Mouse (Mus musculus) cerebellum, adult 9-10 months (tissue): ENCODE measurements at regions not wholly inside any gene's neighbourhood (a gene's known extent, or its start where the extent isn't known, plus 50 kb on each side); places are given as distances from the start of the nearest gene placed in this dataset.

Experiments
- DNase-seq: peaks from one replicate; pipeline ENCODE4 v3.0.0; 2022

- DNase-seq = no peak
Observed at GRCm38 (mm10) chr1:61336367-61336766, 302.3 kb upstream of the Pard3b start.

DNA sequence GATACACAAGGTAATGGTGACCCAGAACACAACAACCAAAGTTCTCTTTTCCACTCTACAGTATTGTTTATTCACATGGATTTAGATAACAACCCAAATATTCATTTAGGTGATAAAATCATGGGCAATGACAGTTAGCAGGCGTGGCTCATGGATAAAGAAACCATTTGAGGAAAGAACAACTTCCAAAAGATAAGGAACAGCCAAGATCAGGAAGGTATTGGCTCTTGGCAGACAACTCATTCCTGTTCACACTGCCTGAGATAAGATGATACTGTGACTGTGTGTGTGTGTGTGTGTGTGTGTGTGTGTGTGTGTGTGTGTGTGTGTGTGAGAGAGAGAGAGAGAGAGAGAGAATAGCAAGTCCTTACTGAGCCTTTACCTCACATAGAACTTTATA is 285.7 kb upstream of the Pard3b start:
- no peak for DNase-seq

DNA sequence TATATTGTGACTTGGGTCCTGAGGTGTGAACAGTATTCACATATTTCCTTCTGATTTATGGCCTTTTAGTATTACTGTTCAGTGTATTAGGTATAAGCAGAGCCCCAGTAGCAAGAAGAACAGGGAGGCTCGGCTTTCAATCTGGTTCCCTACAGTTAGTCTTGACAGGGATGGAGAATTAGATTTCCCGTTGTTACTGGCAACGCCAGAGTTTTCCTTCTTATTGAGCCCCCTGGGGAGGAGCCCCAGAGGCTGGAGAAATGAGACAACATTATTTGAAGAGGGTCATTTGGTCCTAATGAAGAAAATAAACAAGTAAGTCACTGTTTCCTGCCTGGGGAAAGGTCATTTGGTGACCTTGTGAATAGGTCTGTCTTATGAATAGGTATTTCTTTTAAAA is 285.1 kb upstream of the Pard3b start:
- DNase-seq = no peak

- DNase-seq = no peak
Observed at GRCm38 (mm10) chr1:61355241-61355640, 283.4 kb upstream of the Pard3b start.

GRCm38 (mm10) chr1:61359011-61359930 is 279.4 kb upstream of the Pard3b start:
- DNase-seq = peak; percentile 62

- no peak for DNase-seq
Observed at GRCm38 (mm10) chr1:61372581-61372980, 266.0 kb upstream of the Pard3b start.

DNA sequence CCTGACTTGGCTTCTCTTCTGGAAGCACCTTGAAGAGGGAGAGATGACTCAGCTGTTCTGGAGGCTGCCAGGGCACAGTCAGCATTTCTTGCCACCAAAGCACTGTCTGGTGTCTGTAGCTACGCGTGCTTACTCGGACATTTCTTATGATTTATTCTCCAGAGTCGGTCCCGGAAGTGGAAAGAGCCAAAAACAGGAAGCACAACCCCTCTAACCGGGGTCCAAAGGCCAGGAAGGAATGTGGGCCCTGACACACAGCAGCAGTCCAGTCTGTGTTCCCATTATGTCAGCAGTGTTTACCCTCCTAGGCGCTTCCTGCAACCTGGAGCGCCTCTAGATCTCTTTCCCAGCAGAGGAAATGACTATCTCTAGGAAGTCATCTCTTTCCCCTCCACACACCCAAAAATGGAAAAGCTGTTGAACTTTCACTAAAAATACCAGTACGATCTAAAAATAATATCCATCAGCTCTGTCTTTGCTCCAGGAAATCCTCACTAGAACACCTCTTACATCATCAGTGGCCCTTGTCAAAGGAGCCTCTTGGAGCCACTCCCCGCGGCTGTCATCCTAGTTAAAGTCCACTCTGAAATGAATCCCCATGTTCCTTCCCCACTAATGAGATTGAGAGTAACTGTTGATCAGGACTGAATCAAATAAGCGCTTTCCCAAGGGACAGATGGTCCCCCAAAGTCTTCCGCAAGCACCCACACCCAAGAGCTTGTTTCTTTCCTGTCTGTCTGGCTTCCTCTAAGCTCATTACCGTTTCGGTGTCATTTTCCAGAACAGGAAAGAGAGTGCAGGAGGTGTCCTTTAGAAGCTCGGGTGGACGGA is 264.7 kb upstream of the Pard3b start:
- no peak for DNase-seq

DNA sequence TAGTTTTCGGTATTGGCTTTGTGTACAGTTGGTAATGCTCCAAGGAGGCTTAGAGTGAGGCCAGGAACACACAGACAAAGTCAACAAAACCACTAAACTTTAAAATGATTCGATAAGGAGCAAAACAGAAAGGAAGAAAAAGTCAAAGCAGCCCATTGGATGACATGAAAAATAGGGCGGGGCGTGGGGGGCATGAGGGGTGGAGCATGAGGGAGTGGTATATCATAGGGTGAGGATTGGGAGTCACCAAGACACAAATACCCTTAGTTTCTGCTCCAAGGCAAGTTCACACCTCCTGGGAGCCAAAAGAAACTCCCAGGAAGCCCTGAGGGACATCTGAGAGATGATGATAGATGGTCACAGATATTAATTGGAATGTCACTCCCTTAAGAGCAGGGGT is 262.2 kb upstream of the Pard3b start:
- no peak for DNase-seq

DNA sequence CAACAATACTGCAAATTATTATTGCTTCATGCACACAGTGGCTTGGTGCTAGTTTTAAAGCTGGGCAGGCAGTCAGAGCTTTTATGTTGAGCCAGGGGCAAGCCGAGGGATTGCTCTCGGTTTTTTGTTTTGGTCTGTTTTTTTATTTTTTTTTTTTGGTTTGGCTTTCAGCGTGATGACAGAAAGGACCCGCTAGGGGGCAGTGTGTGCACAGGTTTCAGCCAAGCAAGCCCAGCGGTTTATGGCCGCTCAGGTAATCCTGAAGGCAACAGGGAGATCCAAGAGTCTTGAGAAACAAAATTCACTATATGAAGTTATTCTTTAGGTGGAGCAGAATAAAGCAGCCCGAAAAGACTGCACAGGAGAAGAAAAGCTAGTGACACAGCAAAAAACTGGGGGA is 261.6 kb upstream of the Pard3b start:
- DNase-seq = peak; percentile 46

DNA sequence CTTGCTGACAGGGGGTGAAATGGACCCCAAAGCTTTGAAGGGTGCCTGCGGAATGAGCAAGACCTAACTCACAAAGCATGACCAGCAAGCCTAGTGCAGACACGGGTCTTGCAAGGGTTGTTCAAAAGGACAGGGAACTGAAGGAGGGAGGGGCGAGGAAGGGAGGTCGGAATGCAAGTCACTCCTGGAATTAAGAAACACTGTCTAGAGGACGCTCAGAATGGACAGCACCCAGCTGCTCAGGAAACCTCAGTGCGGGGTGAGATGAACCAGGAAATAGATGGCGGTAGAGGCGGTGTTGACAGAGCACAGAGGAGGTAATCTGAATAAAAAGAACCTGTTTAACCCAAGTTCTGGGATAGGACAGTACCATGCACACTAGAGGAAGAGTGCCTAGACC is 260.4 kb upstream of the Pard3b start:
- DNase-seq = no peak

DNA sequence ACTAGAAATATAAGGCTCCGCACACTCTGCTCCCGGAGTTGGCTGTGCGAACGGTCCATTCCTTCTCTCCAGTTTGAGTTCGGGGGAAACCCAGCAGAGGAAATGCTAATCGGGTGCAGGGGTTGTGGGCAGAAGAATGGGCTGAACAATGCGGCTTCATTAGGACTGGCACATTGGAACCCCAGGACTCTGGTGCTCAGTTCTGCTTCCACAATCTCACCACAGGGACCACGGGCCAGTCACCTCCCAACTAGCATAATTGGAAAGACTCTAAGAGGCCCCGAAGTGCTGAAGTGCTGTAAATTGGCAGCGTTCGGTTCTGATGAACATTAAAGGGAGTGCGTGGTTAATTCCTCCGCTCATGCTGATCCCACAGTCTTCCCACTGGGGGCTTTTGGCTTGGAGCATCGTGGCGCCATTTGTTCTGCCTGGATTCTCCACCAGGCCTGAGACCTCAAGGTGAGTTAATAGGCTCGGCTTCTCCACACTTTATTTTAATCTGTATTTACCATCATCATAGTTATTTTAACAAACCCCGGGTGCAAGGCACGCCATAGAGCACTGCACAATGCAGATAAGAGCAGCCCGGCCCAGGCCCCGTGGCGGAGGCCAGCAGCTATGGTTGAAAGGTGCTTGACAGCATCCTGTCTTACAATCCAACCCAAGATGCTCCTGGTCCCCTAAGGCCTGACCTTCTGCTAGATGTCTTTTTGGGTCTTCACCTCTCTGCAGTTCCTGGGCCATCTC is 258.7 kb upstream of the Pard3b start:
- DNase-seq = no peak

- no peak for DNase-seq
Observed at GRCm38 (mm10) chr1:61387587-61387986, 251.0 kb upstream of the Pard3b start.

GRCm38 (mm10) chr1:61397796-61398195 is 240.8 kb upstream of the Pard3b start:
- DNase-seq = no peak

GRCm38 (mm10) chr1:61402339-61402738 is 236.3 kb upstream of the Pard3b start:
- no peak for DNase-seq

DNA sequence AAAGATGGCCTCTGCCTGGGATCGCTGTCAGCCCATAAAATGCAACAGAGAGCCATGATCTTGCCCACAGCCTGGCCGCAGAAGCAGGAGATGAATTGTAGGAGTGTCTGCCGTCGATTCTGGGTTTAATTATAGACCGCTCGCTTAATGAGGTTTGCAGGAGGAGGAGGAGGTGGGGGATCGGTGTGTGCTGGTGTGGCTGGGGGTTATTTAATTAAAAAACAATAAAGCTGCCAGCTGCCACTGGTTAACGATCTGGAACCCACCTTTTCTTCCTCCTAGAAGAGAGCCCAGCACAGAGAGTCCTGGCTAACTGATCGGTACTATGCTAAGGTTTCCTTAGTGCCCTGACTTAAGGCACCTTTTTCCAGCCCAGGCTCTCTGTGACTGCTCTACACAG is 231.4 kb upstream of the Pard3b start:
- DNase-seq = no peak

- no peak for DNase-seq
Observed at GRCm38 (mm10) chr1:61414772-61415171, 223.9 kb upstream of the Pard3b start.

- no peak for DNase-seq
Observed at GRCm38 (mm10) chr1:61415426-61416195, 223.0 kb upstream of the Pard3b start.

GRCm38 (mm10) chr1:61418396-61418795 is 220.2 kb upstream of the Pard3b start:
- DNase-seq = no peak

- no peak for DNase-seq
Observed at GRCm38 (mm10) chr1:61419839-61420238, 218.8 kb upstream of the Pard3b start.

GRCm38 (mm10) chr1:61423253-61423652 is 215.4 kb upstream of the Pard3b start:
- DNase-seq = no peak

- no peak for DNase-seq
Observed at GRCm38 (mm10) chr1:61428706-61429501, 209.7 kb upstream of the Pard3b start.

- no peak for DNase-seq
Observed at GRCm38 (mm10) chr1:61437603-61438002, 201.0 kb upstream of the Pard3b start.
